Mouse (Mus musculus): ENCODE results near the gene Usp47.

- TF ChIP-seq POLR2A (IDR thresholded peaks at IDR 0.05; ENCODE audit: low read depth, low read length) = no peak
- TF ChIP-seq CTCF (conservative IDR thresholded peaks at IDR 0.05; ENCODE audit: insufficient read depth, insufficient read length, low read depth, low read length) = no peak
These were observed 107.4 kb downstream of the Usp47 start for GRCm38 (mm10) chr7:112130660-112131059.
